Mouse (Mus musculus): Measurements from ENCODE around the gene Col6a1. TPM values are rescaled to one million over a fixed set of nuclear protein-coding genes. Genes with fewer than 3 reads are reported as not detected.

Gene Col6a1
- 35.0 TPM for polyA plus RNA-seq (2015; fragmentation: Illumina TruSeq; extraction: RNeasy Lipid Tissue Mini Kit (QIAGEN cat#74804); ENCODE audit: low read depth, low replicate concordance)

GRCm38 (mm10) chr10:76725682-76726285 is at the start of gene Col6a1:
Col6a1 (minus strand) TSS chr10:76726168.

Other genes with a start within 250 kb of the Col6a1 start
- gene Lss, start 194.6 kb downstream of the Col6a1 start, polyA plus RNA-seq (2015; fragmentation: Illumina TruSeq; extraction: RNeasy Lipid Tissue Mini Kit (QIAGEN cat#74804); ENCODE audit: low read depth, low replicate concordance) = 27.9 TPM
- gene Spatc1l, start 163.9 kb downstream of the Col6a1 start, polyA plus RNA-seq (2015; fragmentation: Illumina TruSeq; extraction: RNeasy Lipid Tissue Mini Kit (QIAGEN cat#74804); ENCODE audit: low read depth, low replicate concordance) = not detected
- gene Ftcd, start 150.5 kb downstream of the Col6a1 start, polyA plus RNA-seq (2015; fragmentation: Illumina TruSeq; extraction: RNeasy Lipid Tissue Mini Kit (QIAGEN cat#74804); ENCODE audit: low read depth, low replicate concordance) = not detected
- gene Col6a2, start 102.5 kb downstream of the Col6a1 start, polyA plus RNA-seq (2015; fragmentation: Illumina TruSeq; extraction: RNeasy Lipid Tissue Mini Kit (QIAGEN cat#74804); ENCODE audit: low read depth, low replicate concordance) = 8.7 TPM
- gene Pcbp3, start 235.7 kb upstream of the Col6a1 start, polyA plus RNA-seq (2015; fragmentation: Illumina TruSeq; extraction: RNeasy Lipid Tissue Mini Kit (QIAGEN cat#74804); ENCODE audit: low read depth, low replicate concordance) = 53.4 TPM

All from brain, adult 10 weeks (tissue).